9 mouse cellular contexts compared by ENCODE assay signal in the genomic region with DNA sequence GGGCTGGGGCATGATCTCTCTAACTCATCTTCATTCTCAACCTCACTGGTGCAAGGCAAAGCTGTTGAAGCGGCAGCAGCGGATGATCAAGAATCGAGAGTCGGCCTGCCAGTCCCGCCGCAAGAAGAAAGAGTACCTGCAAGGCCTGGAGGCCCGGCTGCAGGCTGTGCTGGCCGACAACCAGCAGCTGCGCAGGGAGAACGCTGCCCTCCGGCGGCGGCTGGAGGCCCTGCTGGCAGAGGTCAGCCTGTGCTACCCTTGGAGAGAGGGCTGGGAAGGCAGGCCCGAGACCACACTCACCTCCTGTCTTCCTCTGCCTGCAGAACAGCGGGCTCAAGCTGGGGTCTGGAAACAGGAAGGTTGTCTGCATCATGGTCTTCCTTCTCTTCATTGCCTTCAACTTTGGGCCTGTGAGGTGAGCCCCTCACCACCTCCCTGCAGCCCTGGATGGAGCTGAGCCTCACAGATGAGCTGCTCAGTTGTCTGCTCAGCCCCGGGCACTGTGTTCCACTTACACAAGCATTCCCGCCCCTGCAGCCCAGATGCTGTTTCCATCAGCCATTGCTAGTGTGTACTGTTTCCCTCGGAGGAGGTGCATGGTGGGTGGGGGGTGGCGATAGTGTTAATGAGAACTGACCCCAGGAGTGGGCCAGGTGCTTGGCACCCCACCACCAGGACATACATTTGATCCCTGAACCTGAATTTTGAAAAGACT. TPM values are rescaled to one million over a fixed set of nuclear protein-coding genes. Genes with fewer than 3 reads are reported as not detected.
A peak's percentile ranks its signal among the peaks of the same experiment; 100 is the strongest.
DNase-seq lines count a peak whose midpoint lies in the region; ATAC-seq and TF ChIP-seq lines count a peak whose summit lies in the region.
"Had no signal": no experiment of that assay in that cellular context is flagged by ENCODE, and none has a peak within 500 bp of the region (broad histone marks: within the 10 kb centered on the region; RNA-seq: fewer than 3 reads in every experiment).

No protein-coding gene starts in this region.

- TF ChIP-seq POLR2A in olfactory bulb, adult 2 months (IDR thresholded peaks at IDR 0.05; ENCODE audit: insufficient read depth, low read depth, low read length), result no peak

- WGBS in midbrain, postnatal 0 days, result 46% methylated on average over 19 of the region's 19 CpGs
- WGBS in midbrain, embryonic 11.5 days, result 47% methylated on average over 19 of the region's 19 CpGs
- 37% methylated on average over 19 of the region's 19 CpGs for WGBS in olfactory bulb, adult 2 months
- 54% methylated on average over 19 of the region's 19 CpGs for WGBS in heart, embryonic 10.5 days

- H3K4me1 ChIP-seq in midbrain, postnatal 0 days (ENCODE audit: insufficient read depth, low read length), result peaks cover 7% of the 10 kb centered on the region
- peaks cover 13% of the 10 kb centered on the region for H3K4me1 ChIP-seq in midbrain, embryonic 11.5 days (ENCODE audit: control insufficient read depth, insufficient read depth, low read length)
- peaks cover 27% of the 10 kb centered on the region for H3K4me1 ChIP-seq in olfactory bulb, adult 2 months (ENCODE audit: control insufficient read depth, insufficient read depth, low read length)
- H3K4me1 ChIP-seq in heart, embryonic 10.5 days, result peaks cover 37% of the 10 kb centered on the region

- H3K27ac ChIP-seq in midbrain, postnatal 0 days (ENCODE audit: low read depth, low read length), result no peak overlapping the region
- H3K27ac ChIP-seq in midbrain, embryonic 11.5 days (ENCODE audit: low read depth, low read length), result no peak overlapping the region
- H3K27ac ChIP-seq in olfactory bulb, adult 2 months (ENCODE audit: insufficient read depth, low read depth, low read length), result no peak overlapping the region
- no peak overlapping the region for H3K27ac ChIP-seq in heart, embryonic 10.5 days
- H3K27ac ChIP-seq: heart, embryonic 15.5 days had no signal

- ATAC-seq in midbrain, postnatal 0 days (ENCODE audit: low FRiP score), result no peak
- no peak for ATAC-seq in midbrain, embryonic 11.5 days (ENCODE audit: low FRiP score)

- H3K9me3 ChIP-seq in midbrain, postnatal 0 days (ENCODE audit: low read length), result no peaks in the 10 kb centered on the region
- no peaks in the 10 kb centered on the region for H3K9me3 ChIP-seq in midbrain, embryonic 11.5 days (ENCODE audit: control insufficient read depth, low read length)
- no peaks in the 10 kb centered on the region; the same call in 1 of the 2 replicates for H3K9me3 ChIP-seq in heart, embryonic 10.5 days
- H3K9me3 ChIP-seq: heart, embryonic 15.5 days had no signal

- intact Hi-C loops in gastrocnemius, postnatal 14 days (cut with DNase I; ENCODE audit: low total_unique reads), result loop anchor here (5.0 kb wide), 2 partner anchors 61 to 161 kb away; no protein-coding TSS in a partner anchor

- peaks cover 60% of the 10 kb centered on the region for H3K36me3 ChIP-seq in midbrain, postnatal 0 days (ENCODE audit: insufficient read depth, low read length)
- H3K36me3 ChIP-seq in midbrain, embryonic 11.5 days (ENCODE audit: control insufficient read depth, insufficient read depth, low read length), result peaks cover 14% of the 10 kb centered on the region
- peaks cover 62% of the 10 kb centered on the region for H3K36me3 ChIP-seq in heart, embryonic 10.5 days

- H3K4me2 ChIP-seq in midbrain, postnatal 0 days (ENCODE audit: low read depth, low read length, poor library complexity, severe bottlenecking), result no peak overlapping the region
- H3K4me2 ChIP-seq in midbrain, embryonic 11.5 days, result no peak overlapping the region
- H3K4me2 ChIP-seq: heart, embryonic 15.5 days had no signal

- no peak overlapping the region for H3K4me3 ChIP-seq in midbrain, postnatal 0 days (ENCODE audit: low read depth, low read length)
- H3K4me3 ChIP-seq in midbrain, embryonic 11.5 days (ENCODE audit: low read depth, low read length), result no peak overlapping the region
- no peak overlapping the region for H3K4me3 ChIP-seq in olfactory bulb, adult 2 months (ENCODE audit: insufficient read depth, low read depth, low read length)
- no peak overlapping the region for H3K4me3 ChIP-seq in heart, embryonic 10.5 days
- H3K4me3 ChIP-seq: heart, embryonic 15.5 days had no signal

- no peaks in the 10 kb centered on the region for H3K27me3 ChIP-seq in midbrain, postnatal 0 days (ENCODE audit: insufficient read depth, low read length)
- H3K27me3 ChIP-seq in midbrain, embryonic 11.5 days (ENCODE audit: control insufficient read depth, insufficient read depth, low read length), result no peaks in the 10 kb centered on the region
- no peaks in the 10 kb centered on the region; the same call in 1 of the 2 replicates for H3K27me3 ChIP-seq in heart, embryonic 10.5 days (ENCODE audit: insufficient read depth, poor library complexity, severe bottlenecking)
- H3K27me3 ChIP-seq: heart, embryonic 15.5 days had no signal

- peak; percentile 60 for DNase-seq in gastrocnemius, postnatal 14 days
- DNase-seq in gastrocnemius, adult 8-10 months (ENCODE audit: low spot score in 2 of 2), result no peak
- peak; percentile 28 for DNase-seq in midbrain, postnatal 0 days (ENCODE audit: low spot score)
- no peak for DNase-seq in midbrain, embryonic 11.5 days (ENCODE audit: low spot score, missing footprints)
- peak; percentile 46 for DNase-seq in cerebellum, adult 9-11 months
- no peak for DNase-seq in heart, embryonic 10.5 days (ENCODE audit: low spot score)
- no peak for DNase-seq in neural tube, embryonic 10.5 days (ENCODE audit: extremely low spot score, low spot score)

- no peak overlapping the region for H3K9ac ChIP-seq in midbrain, postnatal 0 days (replicated peaks; ENCODE audit: low read length, poor library complexity, severe bottlenecking)
- H3K9ac ChIP-seq in midbrain, embryonic 11.5 days (ENCODE audit: low read length), result no peak overlapping the region
- H3K9ac ChIP-seq: heart, embryonic 15.5 days had no signal

- peak; percentile 63 for TF ChIP-seq CTCF in midbrain, postnatal 0 days (IDR thresholded peaks at IDR 0.05)
- TF ChIP-seq CTCF in olfactory bulb, adult 2 months (IDR thresholded peaks at IDR 0.05; ENCODE audit: insufficient read depth, low read depth, low read length), result peak; percentile 46; the same call in 1 of the 2 replicates

RNA-seq across cellular contexts. Expression of gene Atf6b, which starts 4.7 kb away (rescaled TPM):
- 10 to 100 TPM in 1 of 2 experiments, 1 to 10 TPM in 1; 8.9 to 11.0 TPM for total RNA-seq in gastrocnemius, postnatal 14 days (2021)
- 1 to 10 TPM; 5.4 to 7.6 (median 6.3) TPM for total RNA-seq in gastrocnemius, adult 8-10 months (2022)
- 47.9 and 57.4 TPM in 2 replicates for total RNA-seq in midbrain, postnatal 0 days (2014; rRNA removed)
- 83.0 and 86.0 TPM in 2 replicates for polyA plus RNA-seq in midbrain, postnatal 0 days (2015; fragmentation: Nextera tagmentation; extraction: Ambion mirVana)
- 68.2 and 77.6 TPM in 2 replicates for polyA plus RNA-seq in midbrain, embryonic 11.5 days (2014; fragmentation: Nextera tagmentation; extraction: Ambion mirVana)
- polyA plus RNA-seq in olfactory bulb, adult 2 months (2012; ENCODE audit: insufficient read depth, insufficient read length, low replicate concordance, missing spikeins), result not detected in 2 replicates
- 74.0 and 76.8 TPM in 2 replicates for polyA plus RNA-seq in heart, embryonic 10.5 days (2016; fragmentation: Nextera tagmentation; extraction: Ambion mirVana)

RNA-seq across cellular contexts. Expression of gene Fkbpl, which starts 7.1 kb away (rescaled TPM):
- total RNA-seq in gastrocnemius, postnatal 14 days (2021), result 1 to 10 TPM; 4.6 to 6.4 TPM
- total RNA-seq in gastrocnemius, adult 8-10 months (2022), result 1 to 10 TPM; 5.3 to 9.4 (median 8.9) TPM
- total RNA-seq in midbrain, postnatal 0 days (2014; rRNA removed), result 6.2 and 7.2 TPM in 2 replicates
- 10.7 and 12.9 TPM in 2 replicates for polyA plus RNA-seq in midbrain, postnatal 0 days (2015; fragmentation: Nextera tagmentation; extraction: Ambion mirVana)
- polyA plus RNA-seq in midbrain, embryonic 11.5 days (2014; fragmentation: Nextera tagmentation; extraction: Ambion mirVana), result 14.4 and 15.1 TPM in 2 replicates
- polyA plus RNA-seq in olfactory bulb, adult 2 months (2012; ENCODE audit: insufficient read depth, insufficient read length, low replicate concordance, missing spikeins), result not detected in 2 replicates
- 12.6 TPM in 2 replicates for polyA plus RNA-seq in heart, embryonic 10.5 days (2016; fragmentation: Nextera tagmentation; extraction: Ambion mirVana)

RNA-seq across cellular contexts. Expression of gene Tnxb, which starts 18.7 kb away (rescaled TPM):
- 10 to 100 TPM; 69.8 to 85.6 TPM for total RNA-seq in gastrocnemius, postnatal 14 days (2021)
- 10 to 100 TPM; 18.1 to 27.4 (median 23.3) TPM for total RNA-seq in gastrocnemius, adult 8-10 months (2022)
- total RNA-seq in midbrain, postnatal 0 days (2014; rRNA removed), result 3.5 and 4.2 TPM in 2 replicates
- polyA plus RNA-seq in midbrain, postnatal 0 days (2015; fragmentation: Nextera tagmentation; extraction: Ambion mirVana), result 0.26 and 0.30 TPM in 2 replicates
- 0.03 and 0.05 TPM in 2 replicates for polyA plus RNA-seq in midbrain, embryonic 11.5 days (2014; fragmentation: Nextera tagmentation; extraction: Ambion mirVana)
- not detected in 2 replicates for polyA plus RNA-seq in olfactory bulb, adult 2 months (2012; ENCODE audit: insufficient read depth, insufficient read length, low replicate concordance, missing spikeins)
- polyA plus RNA-seq in heart, embryonic 10.5 days (2016; fragmentation: Nextera tagmentation; extraction: Ambion mirVana), result 0.04 and 0.07 TPM in 2 replicates

RNA-seq across cellular contexts. Expression of gene Prrt1, which starts 22.3 kb away (rescaled TPM):
- under 1 TPM; 0.27 to 0.47 TPM for total RNA-seq in gastrocnemius, postnatal 14 days (2021)
- under 1 TPM in 3 of 4 experiments, not detected in 1; 0.12 to 0.35 (median 0.25) TPM for total RNA-seq in gastrocnemius, adult 8-10 months (2022)
- total RNA-seq in midbrain, postnatal 0 days (2014; rRNA removed), result 9.1 and 15.1 TPM in 2 replicates
- 13.3 and 14.0 TPM in 2 replicates for polyA plus RNA-seq in midbrain, postnatal 0 days (2015; fragmentation: Nextera tagmentation; extraction: Ambion mirVana)
- polyA plus RNA-seq in midbrain, embryonic 11.5 days (2014; fragmentation: Nextera tagmentation; extraction: Ambion mirVana), result 1.8 and 2.4 TPM in 2 replicates
- not detected in 2 replicates for polyA plus RNA-seq in olfactory bulb, adult 2 months (2012; ENCODE audit: insufficient read depth, insufficient read length, low replicate concordance, missing spikeins)
- polyA plus RNA-seq in heart, embryonic 10.5 days (2016; fragmentation: Nextera tagmentation; extraction: Ambion mirVana), result 0.11 TPM in 1 of 2 replicates, not detected in the other

RNA-seq across cellular contexts. Expression of gene Ppt2, which starts 23.4 kb away (rescaled TPM):
- 10 to 100 TPM; 35.7 to 38.9 TPM for total RNA-seq in gastrocnemius, postnatal 14 days (2021)
- total RNA-seq in gastrocnemius, adult 8-10 months (2022), result 10 to 100 TPM; 38.0 to 40.7 (median 39.9) TPM
- 21.1 and 31.0 TPM in 2 replicates for total RNA-seq in midbrain, postnatal 0 days (2014; rRNA removed)
- 18.0 and 20.8 TPM in 2 replicates for polyA plus RNA-seq in midbrain, postnatal 0 days (2015; fragmentation: Nextera tagmentation; extraction: Ambion mirVana)
- 25.8 and 26.4 TPM in 2 replicates for polyA plus RNA-seq in midbrain, embryonic 11.5 days (2014; fragmentation: Nextera tagmentation; extraction: Ambion mirVana)
- polyA plus RNA-seq in olfactory bulb, adult 2 months (2012; ENCODE audit: insufficient read depth, insufficient read length, low replicate concordance, missing spikeins), result not detected in 2 replicates
- 24.3 and 27.5 TPM in 2 replicates for polyA plus RNA-seq in heart, embryonic 10.5 days (2016; fragmentation: Nextera tagmentation; extraction: Ambion mirVana)

Comparison
In these comparisons a context has a peak if more than half of its experiments do, and no peak if none do; other contexts are left out.
1. DNase-seq: peak in gastrocnemius, postnatal 14 days (single experiment), midbrain, postnatal 0 days (single experiment) and cerebellum, adult 9-11 months (single experiment); none in gastrocnemius, adult 8-10 months (0 of 2), midbrain, embryonic 11.5 days (single experiment), heart, embryonic 10.5 days (single experiment) and neural tube, embryonic 10.5 days (single experiment).
2. RNA of gene Fkbpl, which starts 7.1 kb away (polyA plus RNA-seq): 14.4 to 15.1 TPM in midbrain, embryonic 11.5 days, 12.6 TPM in heart, embryonic 10.5 days and 10.7 to 12.9 TPM in midbrain, postnatal 0 days; not detected in olfactory bulb, adult 2 months; every median in the first group is over 10 times any median in the second.